Mouse (Mus musculus): ENCODE measurements around the gene Ppp1r21.

GRCm38 (mm10) chr17:88596068-88596467 lies 66.2 kb downstream of the Ppp1r21 start:
- TF ChIP-seq TAL1 (IDR thresholded peaks at IDR 0.05; ENCODE audit: low read length) (no peak), GATA1 (IDR thresholded peaks at IDR 0.05; ENCODE audit: low read length) (no peak)

Data from erythroblast, embryonic 14.5 days (primary cell).